Mouse (Mus musculus): Measurements from ENCODE around the gene Hdac9.

The Hdac9 gene

DNA sequence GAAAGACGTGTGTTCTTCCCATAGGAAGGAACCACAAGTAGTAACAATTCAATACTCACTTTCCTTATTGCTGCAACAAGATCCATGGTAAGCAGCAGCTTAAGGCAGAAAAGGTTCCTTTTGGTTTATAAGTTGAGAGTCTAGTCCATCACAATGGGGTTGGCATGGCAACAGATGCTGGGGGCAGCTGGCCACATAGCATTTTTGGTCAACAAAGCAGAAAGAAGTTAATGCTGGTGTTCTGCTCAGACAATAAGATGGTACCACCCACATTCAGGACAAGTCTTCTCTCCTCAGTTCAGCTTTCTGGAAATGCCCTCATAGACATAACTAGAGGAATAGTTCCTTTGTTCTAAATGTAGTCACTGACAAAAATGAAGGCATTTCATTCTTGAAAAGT is at the start of gene Hdac9:
TSS of gene Hdac9 (minus strand) at position 101 of the 400 bp plus-strand sequence.
- DNase-seq (ENCODE audit: low read depth) = no peak

DNA sequence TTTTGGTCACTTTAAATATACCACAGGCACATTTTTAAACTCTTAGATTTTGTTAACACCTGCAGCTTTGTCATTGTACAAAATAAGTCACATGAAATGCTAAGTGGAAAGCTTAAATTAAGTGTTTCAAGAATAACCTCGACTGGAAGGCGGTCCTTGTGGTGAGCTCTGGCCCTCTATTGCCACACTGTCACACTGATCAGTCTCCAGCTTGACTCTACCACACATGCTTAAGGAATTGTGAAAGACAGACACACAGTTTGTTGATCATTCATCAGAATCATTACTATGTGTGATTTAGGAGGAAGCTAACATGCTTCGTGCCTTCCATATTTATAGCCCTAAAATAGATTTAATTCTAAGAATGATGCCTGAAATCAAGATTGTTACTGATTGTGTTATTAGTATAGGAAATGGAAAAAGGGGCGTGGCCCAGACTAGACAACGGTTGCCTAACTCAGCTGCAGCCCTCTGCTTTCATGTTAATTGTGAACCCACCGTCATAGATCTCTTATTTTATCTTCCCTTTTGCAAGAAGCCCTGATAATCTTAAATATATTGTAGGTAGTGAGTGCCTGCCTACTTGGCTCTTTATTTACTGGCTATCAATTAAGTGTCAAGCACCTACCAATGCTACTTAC is 32.3 kb upstream of the Hdac9 start:
- no peak for DNase-seq (ENCODE audit: low read depth)

DNA sequence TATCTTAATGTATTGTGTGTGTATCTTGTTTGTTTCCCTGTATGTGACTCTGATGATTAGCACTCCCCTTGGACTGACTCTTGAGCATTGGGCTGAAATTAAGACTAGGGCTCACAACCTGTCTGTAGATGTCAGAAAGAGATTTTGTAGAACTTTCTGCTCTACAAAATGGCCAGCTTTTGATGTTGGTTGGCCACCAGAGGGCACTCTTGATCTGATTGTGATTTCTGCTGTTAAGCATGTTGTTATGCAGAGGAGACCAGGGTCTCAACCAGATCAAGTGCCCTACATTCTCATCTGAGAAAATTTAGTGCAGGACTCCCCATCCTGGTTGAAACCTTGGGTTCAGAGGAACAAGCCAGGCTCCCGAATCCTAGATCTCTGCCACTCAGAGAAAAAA is 21.0 kb upstream of the Hdac9 start:
- DNase-seq (ENCODE audit: low read depth) = no peak

- no peak for DNase-seq (ENCODE audit: low read depth)
These were observed 8.9 kb downstream of the Hdac9 start for GRCm38 (mm10) chr12:34908008-34908407.

DNA sequence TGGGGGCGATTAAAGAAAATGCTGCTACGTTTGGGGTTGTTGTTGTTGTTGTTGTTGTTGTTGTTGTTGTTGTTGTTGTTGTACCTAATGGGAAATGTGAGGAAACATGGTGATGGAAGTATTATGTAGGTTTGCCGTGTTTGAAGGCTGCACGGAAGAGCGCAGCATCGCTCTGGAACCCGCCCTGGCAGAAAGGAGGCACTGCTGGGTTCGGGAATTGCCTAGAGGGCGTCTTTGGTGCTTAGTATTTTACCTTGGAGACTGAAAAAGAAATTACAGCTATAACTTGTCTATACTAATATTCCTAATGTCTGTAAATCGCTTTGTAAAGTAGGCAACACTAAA is 9.4 kb downstream of the Hdac9 start:
- no peak for DNase-seq (ENCODE audit: low read depth)

- DNase-seq (ENCODE audit: low read depth) = no peak
These were observed 10.0 kb downstream of the Hdac9 start for GRCm38 (mm10) chr12:34906704-34907505.

DNA sequence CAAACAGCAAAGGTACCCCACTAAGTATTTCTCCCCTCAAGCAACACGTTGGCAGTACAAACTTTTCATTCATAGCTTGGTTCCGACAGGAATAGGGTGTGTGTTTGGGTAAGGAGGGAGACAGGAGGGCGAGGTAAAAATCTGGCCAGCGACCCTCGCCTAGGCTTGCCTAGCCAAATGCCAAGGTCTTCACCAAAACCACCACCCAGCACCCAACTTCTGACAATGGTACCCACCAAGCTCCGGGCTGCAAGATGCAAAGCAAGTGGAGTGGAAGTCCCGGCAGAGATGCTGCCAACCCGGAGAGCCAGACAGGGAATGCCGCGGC is 10.6 kb downstream of the Hdac9 start:
- no peak for DNase-seq (ENCODE audit: low read depth)

- no peak for DNase-seq (ENCODE audit: low read depth)
These were observed 16.7 kb downstream of the Hdac9 start for GRCm38 (mm10) chr12:34900241-34900640.

- DNase-seq (ENCODE audit: low read depth) = no peak
These were observed 22.0 kb downstream of the Hdac9 start for GRCm38 (mm10) chr12:34894867-34895266.

DNA sequence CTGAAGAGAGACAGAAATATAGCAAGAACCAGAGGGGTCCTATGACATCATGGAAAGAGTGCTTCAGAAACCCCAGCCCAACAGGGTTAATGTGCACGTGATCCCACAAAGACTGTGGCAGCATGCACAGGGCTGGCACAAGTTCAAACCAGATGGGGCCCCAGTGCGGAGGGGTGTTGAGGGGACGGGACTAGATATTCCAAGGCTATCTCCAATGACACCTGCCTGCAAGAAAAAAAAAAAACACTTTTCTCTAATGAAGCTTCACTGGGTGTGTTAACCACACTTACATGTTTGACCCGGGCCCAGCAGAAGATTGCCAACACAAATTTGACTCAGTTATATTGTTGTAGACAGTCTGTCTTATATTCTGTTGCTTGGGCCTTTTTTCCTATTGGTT is 28.2 kb downstream of the Hdac9 start:
- DNase-seq (ENCODE audit: low read depth) = no peak

DNA sequence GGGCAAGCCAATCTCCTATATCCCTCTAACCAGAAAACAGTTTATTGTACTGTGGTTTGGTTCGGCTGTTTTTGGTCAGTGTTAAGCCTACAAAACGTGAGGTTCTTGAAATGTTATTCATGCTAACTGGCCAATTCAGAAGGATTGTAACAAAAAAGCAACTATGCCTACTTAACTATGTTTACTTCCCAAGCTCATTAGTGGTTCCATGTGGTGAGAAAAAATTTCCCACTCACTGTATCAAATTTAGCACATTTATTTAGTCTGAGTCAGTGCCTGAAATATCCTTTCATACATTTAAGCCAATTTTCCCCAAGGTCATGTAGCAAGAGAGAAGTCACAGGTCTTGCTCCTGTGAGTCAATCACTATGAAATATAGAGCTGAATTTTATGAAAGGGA is 42.0 kb downstream of the Hdac9 start:
- DNase-seq (ENCODE audit: low read depth) = no peak

- no peak for DNase-seq (ENCODE audit: low read depth)
These were observed 45.9 kb downstream of the Hdac9 start for GRCm38 (mm10) chr12:34871028-34871427.

- DNase-seq (ENCODE audit: low read depth) = no peak
These were observed 75.7 kb downstream of the Hdac9 start for GRCm38 (mm10) chr12:34841196-34841595.

DNA sequence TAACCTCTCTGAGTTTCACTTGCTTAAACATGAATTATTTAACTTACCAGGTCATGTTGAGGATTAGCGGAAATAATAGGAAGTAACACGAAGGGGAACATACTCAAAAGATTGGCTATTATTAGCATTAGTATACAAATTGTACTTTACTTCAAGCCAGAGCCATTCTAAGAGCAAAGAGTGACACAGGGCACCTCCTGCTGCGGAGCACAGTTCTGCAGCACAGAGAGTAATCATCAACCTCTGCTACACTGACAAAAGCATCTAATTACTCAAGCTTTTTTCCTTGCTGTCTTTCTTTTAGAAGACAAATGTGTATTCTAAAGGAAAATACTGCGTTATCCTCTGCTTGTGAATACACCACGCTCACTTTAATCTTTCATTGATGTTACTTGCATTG is 79.6 kb downstream of the Hdac9 start:
- no peak for DNase-seq (ENCODE audit: low read depth)

- DNase-seq (ENCODE audit: low read depth) = no peak
These were observed 80.0 kb downstream of the Hdac9 start for GRCm38 (mm10) chr12:34836864-34837263.

DNA sequence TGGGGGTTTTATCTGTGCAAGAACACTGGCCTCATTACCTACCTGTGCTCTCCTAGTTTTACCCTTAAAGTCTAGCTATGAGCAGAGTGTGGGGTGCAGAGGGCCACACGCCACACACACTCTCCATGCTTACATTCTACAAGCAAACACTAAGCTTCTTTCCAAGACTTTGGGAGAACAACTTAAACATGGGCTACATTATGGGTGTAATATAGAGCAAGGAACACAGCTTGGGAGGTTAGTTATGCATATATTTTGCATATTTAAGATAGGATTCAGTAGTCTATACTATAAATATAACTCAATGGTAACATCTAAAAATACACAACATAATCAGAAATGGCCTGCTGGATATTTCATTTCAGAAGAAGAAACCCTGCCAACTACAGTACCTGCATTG is 80.8 kb downstream of the Hdac9 start:
- no peak for DNase-seq (ENCODE audit: low read depth)

GRCm38 (mm10) chr12:34835493-34835892 is 81.4 kb downstream of the Hdac9 start:
- DNase-seq (ENCODE audit: low read depth) = no peak

- DNase-seq (ENCODE audit: low read depth) = no peak
These were observed 88.2 kb downstream of the Hdac9 start for GRCm38 (mm10) chr12:34828684-34829083.

GRCm38 (mm10) chr12:34826931-34827330 is 90.0 kb downstream of the Hdac9 start:
- no peak for DNase-seq (ENCODE audit: low read depth)

DNA sequence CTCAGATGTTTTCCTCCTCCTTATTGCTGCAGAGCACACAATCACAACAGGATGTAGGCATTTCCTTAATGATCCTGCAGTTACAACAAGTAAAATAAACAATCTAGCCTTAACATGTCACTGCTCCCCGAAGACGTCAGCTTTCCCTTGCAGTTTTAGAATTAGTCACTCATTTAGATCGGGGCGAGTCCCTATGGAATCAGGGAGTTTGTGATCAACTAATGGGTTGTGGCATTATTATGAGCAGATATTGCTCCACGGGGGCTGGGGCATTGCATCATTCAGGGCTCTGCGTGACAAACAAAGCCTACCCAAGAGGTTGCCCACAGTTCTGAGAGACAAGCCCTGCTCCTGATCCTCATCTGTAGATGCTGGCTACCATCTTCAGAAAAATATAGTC is 96.7 kb downstream of the Hdac9 start:
- no peak for DNase-seq (ENCODE audit: low read depth)

- DNase-seq (ENCODE audit: low read depth) = no peak
These were observed 105.0 kb downstream of the Hdac9 start for GRCm38 (mm10) chr12:34811673-34812613.

GRCm38 (mm10) chr12:34810221-34810620 is 106.7 kb downstream of the Hdac9 start:
- no peak for DNase-seq (ENCODE audit: low read depth)

DNA sequence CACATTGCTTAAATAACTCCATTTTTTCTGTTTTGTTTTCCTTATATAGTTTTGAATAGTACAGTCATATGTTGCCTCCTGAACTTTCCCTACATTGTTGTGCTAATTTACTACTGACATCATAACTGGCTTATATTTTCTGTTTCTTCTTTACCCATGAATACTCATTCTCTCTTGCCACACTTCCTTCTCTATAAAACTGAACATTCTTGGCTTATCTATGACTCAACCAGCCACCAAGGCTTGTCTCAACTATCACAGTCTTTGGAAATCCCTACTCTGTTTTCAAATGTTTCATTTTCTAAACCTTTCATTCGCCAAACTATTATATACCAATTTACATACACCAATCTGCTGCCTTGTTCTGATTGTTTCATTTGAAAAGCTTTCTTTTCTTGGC is 108.7 kb downstream of the Hdac9 start:
- DNase-seq (ENCODE audit: low read depth) = no peak
